Mouse (Mus musculus) kidney, postnatal 0 days (tissue): ENCODE measurements around the gene Thnsl1. TPM values are rescaled to one million over a fixed set of nuclear protein-coding genes. Genes with fewer than 3 reads are reported as not detected.

Experiments used
- ATAC-seq: fragments of 200-750 bp; cut with Nextera tagmentation; replicated peaks from 2 replicates; pipeline ENCODE4 v1.8.0; 2017; ENCODE audit warnings: low read depth, moderate number of reproducible peaks, moderate TSS enrichment, moderate library complexity; ENCODE audit not compliant: low FRiP score
- DNase-seq: peaks from one replicate; pipeline ENCODE4 v3.0.0-alpha.2; 2016; ENCODE audit warnings: low spot score
- H3K27ac ChIP-seq: fragments of 300-500 bp; sonication (generic); 2 replicates; pipeline ENCODE4 v1.5.1; 2014; ENCODE audit warnings: mild to moderate bottlenecking
- H3K27me3 ChIP-seq: fragments of 300-500 bp; sonication (generic); 2 replicates; pipeline ENCODE4 v1.6.1; 2014; ENCODE audit warnings: low read length, mixed read lengths; ENCODE audit not compliant: insufficient read depth
- H3K36me3 ChIP-seq: fragments of 300-500 bp; sonication (generic); 2 replicates; pipeline ENCODE4 v1.6.1; 2014; ENCODE audit warnings: low read length, mixed read lengths; ENCODE audit not compliant: insufficient read depth
- H3K4me1 ChIP-seq: fragments of 300-500 bp; sonication (generic); replicated peaks from 2 replicates; pipeline ENCODE4 v1.6.1; 2014; ENCODE audit warnings: antibody characterized with exemption, low read length, mixed read lengths; ENCODE audit not compliant: insufficient read depth
- H3K4me2 ChIP-seq: fragments of 300-500 bp; sonication (generic); 2 replicates; pipeline ENCODE4 v1.6.1; 2014; ENCODE audit warnings: mild to moderate bottlenecking, low read length, moderate library complexity, mixed read lengths
- H3K4me3 ChIP-seq: fragments of 300-500 bp; sonication (generic); replicated peaks from 2 replicates; pipeline ENCODE4 v1.5.1; 2014; ENCODE audit warnings: low read depth, low read length
- H3K9ac ChIP-seq: fragments of 300-500 bp; sonication (generic); 2 replicates; pipeline ENCODE4 v1.6.1; 2014; ENCODE audit warnings: low read depth, low read length
- H3K9me3 ChIP-seq: fragments of 300-500 bp; sonication (generic); replicated peaks from 2 replicates; pipeline ENCODE4 v1.6.1; 2016; ENCODE audit warnings: low read length, inconsistent platforms, mixed read lengths
- CTCF ChIP-seq: IDR thresholded peaks from 2 replicates; pipeline ENCODE4 v1.5.1; 2016; ENCODE audit warnings: antibody characterized with exemption, low read depth, mild to moderate bottlenecking, moderate library complexity
- WGBS: fragments of 180-500 bp; shearing (Covaris S2); extraction: QIAGEN DNeasy Blood & Tissue Kit; methylation state at CpG from one replicate; pipeline ENCODE4 v1.1.7; 2014; 5-methylcytosine and 5-hydroxymethylcytosine counted together
- polyA plus RNA-seq: library from polyadenylated mRNA; unstranded; fragments of >200 nt; fragmentation: Nextera tagmentation; extraction: Ambion mirVana; gene quantifications from 2 replicates; pipeline ENCODE4 v1.2.1, GENCODE M21; 2015

Gene Thnsl1
- polyA plus RNA-seq, result 5.8 and 6.4 TPM in 2 replicates

DNA sequence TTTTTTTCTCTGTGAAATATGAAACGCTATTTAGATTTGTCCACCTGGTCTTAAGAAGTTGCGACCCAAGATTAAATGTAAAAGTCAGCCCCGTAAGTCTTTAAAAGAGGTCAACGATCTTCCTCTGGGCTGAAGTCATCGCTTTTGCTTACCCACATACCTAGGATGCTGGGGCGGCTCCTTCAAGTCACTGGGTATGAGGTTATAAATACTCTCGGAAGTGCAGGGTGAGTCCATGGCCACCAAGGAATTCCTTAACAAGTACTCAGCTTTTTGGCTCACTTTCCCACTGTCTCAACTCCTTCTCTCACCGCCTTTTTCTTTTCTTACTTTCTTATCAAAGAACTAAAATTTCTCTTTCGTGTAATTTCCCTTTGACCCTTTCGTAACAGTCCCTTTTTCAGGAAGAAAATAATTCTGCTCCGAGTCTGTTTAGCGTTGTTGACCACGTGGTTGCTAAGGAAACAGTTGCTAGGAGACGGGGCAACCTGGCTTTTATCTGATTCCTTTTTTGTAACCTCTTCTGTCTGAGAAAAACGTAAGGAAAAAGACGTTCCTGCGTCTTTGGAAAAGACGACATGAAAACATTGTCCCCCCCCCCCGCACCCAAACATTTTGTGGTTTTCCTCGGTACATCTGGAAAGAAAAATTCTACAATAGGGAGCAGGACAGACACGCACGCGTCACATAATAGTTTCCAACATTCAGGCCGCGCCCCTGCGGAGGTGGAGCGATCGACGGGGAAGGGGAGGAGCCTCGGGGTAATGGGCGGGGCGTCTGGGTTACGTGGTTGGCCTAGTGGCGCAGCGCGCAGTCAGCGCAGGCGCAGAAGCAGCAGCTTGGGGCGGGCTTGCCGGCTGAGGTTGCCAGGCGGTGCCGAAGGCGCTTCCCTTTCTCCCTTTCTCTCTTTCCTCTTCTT lies at the start of gene Thnsl1, which contains the start of gene Enkur:
Gene Thnsl1 (plus strand): TSS at position 813 of the 919 bp plus-strand sequence.
Gene Enkur (minus strand): TSS at position 454 of the 919 bp plus-strand sequence.
- Histone ChIP-seq H3K4me1 (no peaks in the 10 kb centered on the region; the same call in 1 of the 2 replicates), H3K9me3 (no peaks in the 10 kb centered on the region), H3K9ac (peak within 1 kb of the TSS; percentile 62), H3K36me3 (no peaks in the 10 kb centered on the region), H3K4me2 (peak within 1 kb of the TSS; percentile 88), H3K4me3 (peak within 1 kb of the TSS; percentile 65), H3K27ac (peak within 1 kb of the TSS; percentile 47; the same call in 1 of the 2 replicates), H3K27me3 (no peaks in the 10 kb centered on the region)
- ATAC-seq, result peak; percentile 98
- 3% methylated on average over 43 of the region's 43 CpGs for WGBS
- DNase-seq, result peak; percentile 98
- 0 out of 2 replicates have a peak, but pooled peaks have one; percentile 24 for TF ChIP-seq CTCF

DNA sequence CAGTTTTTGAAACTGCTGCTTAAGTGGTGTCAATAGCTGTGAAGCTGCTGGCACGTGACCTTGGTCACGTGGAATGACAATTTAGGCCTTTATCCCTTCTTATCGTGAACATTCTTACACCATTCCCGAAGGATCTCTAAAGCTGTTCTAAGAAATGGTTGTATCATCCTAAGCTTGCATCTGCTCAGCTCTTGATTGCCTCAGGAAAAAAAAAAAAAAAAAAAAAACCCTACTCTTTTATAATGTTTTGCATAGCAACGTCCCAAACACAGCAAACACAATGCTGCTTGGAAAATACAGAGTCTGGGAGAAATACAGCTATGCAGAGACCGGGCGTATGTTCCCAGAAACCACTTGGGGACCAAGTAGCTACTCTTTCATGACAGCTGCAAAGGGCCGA lies 41.2 kb upstream of the Thnsl1 start:
- DNase-seq (no peak), ATAC-seq (no peak)
- no peak overlapping the region for H3K9ac ChIP-seq
- 85% methylated on average over 8 of the region's 8 CpGs for WGBS
- no peak overlapping the region for H3K4me3 ChIP-seq
- H3K36me3 ChIP-seq, result no peaks in the 10 kb centered on the region
- TF ChIP-seq CTCF, result no peak
- H3K9me3 ChIP-seq, result no peaks in the 10 kb centered on the region
- H3K27ac ChIP-seq, result no peak overlapping the region
- H3K4me2 ChIP-seq, result no peak overlapping the region
- H3K27me3 ChIP-seq, result no peaks in the 10 kb centered on the region
- H3K4me1 ChIP-seq, result no peaks in the 10 kb centered on the region

DNA sequence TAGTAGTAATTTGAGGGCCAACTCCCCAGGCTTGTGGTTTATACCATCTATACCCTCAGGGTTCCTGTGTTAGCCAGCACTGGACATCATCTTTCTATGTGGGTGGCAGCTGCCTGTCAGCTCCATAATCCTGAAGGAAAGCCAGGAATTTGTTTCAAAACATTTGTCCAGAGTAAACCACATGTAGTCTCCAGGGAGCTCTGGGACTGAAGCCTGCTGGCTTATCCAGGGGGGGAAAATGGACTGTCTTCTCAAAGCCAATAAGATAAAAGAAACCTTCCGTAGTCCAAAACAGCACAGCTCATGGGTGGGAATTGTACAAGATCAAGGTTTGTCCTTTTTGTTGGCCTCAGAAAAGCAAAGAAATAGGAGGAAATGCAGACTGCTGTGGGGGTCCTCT lies 37.6 kb upstream of the Thnsl1 start:
- Histone ChIP-seq H3K4me3 (no peak overlapping the region), H3K4me2 (no peak overlapping the region), H3K36me3 (no peaks in the 10 kb centered on the region), H3K27ac (no peak overlapping the region), H3K27me3 (no peaks in the 10 kb centered on the region), H3K9ac (no peak overlapping the region), H3K9me3 (no peaks in the 10 kb centered on the region), H3K4me1 (no peaks in the 10 kb centered on the region)
- WGBS, result 83% methylated on average over 1 of the region's 1 CpGs
- ATAC-seq (no peak), DNase-seq (no peak)
- no peak for TF ChIP-seq CTCF

DNA sequence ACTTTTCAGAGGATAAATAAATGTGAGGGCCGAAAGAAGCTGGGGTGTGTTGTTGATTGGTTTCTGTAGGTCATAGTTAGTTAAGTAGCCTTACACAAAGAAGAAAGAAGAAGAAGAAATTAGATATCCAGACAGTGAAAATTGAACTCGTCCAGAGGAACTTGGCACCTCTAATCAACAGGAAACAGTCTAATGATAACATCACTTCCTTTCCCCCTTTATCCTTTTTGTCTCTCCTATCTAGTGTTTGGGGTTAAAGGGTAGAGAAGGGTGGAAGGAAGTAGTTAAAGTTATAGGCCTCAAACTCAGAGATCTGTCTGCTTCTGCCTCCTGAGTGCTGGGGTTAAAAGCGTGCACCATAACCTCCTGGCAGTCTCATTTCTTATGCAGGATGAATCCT lies 32.7 kb upstream of the Thnsl1 start:
- Histone ChIP-seq H3K27ac (no peak overlapping the region), H3K4me1 (no peaks in the 10 kb centered on the region), H3K9me3 (no peaks in the 10 kb centered on the region), H3K27me3 (no peaks in the 10 kb centered on the region), H3K36me3 (no peaks in the 10 kb centered on the region), H3K4me2 (no peak overlapping the region), H3K9ac (no peak overlapping the region), H3K4me3 (no peak overlapping the region)
- 72% methylated on average over 3 of the region's 3 CpGs for WGBS
- ATAC-seq, result no peak
- DNase-seq, result no peak
- TF ChIP-seq CTCF, result no peak

DNA sequence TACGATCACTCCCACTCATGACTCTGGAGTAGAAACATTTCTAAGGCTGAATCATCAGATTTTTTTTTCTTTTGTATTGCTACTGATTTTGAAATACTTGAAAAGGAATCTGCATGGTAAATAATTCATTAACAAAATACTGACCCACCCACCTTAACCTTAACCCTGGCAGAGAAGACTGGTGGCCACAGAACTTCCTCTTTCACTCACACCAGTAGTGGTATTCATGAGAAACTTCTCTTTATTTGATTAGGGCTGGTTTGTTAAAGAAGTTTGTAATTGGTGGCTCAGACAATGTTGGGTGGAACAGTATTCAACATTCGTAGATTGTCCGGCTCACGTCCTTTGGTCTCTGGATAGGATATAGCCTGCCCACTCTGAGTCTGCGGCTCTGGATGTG lies 26.4 kb upstream of the Thnsl1 start:
- 91% methylated on average over 5 of the region's 5 CpGs for WGBS

DNA sequence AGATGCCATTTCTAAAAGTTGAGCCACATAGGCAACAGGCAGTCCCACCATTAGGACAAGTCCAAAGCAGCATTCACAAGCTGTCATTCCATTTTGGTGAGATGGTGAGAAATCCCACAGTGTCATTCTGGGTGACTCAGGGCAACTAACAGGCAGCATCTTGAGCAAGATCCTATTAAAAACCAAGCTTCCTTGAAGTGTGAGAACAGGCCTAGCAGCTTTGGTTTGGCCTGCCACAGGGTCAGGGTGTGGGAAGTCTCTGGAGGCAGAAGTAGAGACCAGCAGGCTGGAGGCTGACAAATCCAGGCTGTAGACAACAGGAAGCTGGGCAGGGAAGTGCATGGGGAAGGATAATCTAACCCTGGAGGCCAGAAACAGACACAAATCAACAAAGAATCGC lies 22.7 kb upstream of the Thnsl1 start:
- H3K9me3 ChIP-seq, result no peaks in the 10 kb centered on the region
- no peak overlapping the region for H3K27ac ChIP-seq
- DNase-seq (peak; percentile 11), ATAC-seq (no peak)
- H3K9ac ChIP-seq, result no peak overlapping the region
- WGBS, result 59% methylated on average over 1 of the region's 1 CpGs
- no peaks in the 10 kb centered on the region for H3K4me1 ChIP-seq
- H3K36me3 ChIP-seq, result no peaks in the 10 kb centered on the region
- no peak for TF ChIP-seq CTCF
- H3K4me2 ChIP-seq, result no peak overlapping the region
- no peaks in the 10 kb centered on the region for H3K27me3 ChIP-seq
- no peak overlapping the region for H3K4me3 ChIP-seq

More for the DNA sequence above, 26.4 kb upstream of the Thnsl1 start:
- Histone ChIP-seq H3K27me3 (no peaks in the 10 kb centered on the region), H3K36me3 (no peaks in the 10 kb centered on the region), H3K4me2 (no peak overlapping the region), H3K9me3 (no peaks in the 10 kb centered on the region), H3K27ac (no peak overlapping the region), H3K9ac (no peak overlapping the region), H3K4me1 (no peaks in the 10 kb centered on the region), H3K4me3 (no peak overlapping the region)
- no peak for TF ChIP-seq CTCF
- DNase-seq (no peak), ATAC-seq (no peak)
